Mouse (Mus musculus) midbrain, postnatal 0 days (tissue): ENCODE data around the gene Hrasls5. TPM values are rescaled to one million over a fixed set of nuclear protein-coding genes. Genes with fewer than 3 reads are reported as not detected.

Experiments
- ATAC-seq: fragments of 200-750 bp; cut with Nextera tagmentation; 2 replicates; pipeline ENCODE4 v1.8.0; 2017; ENCODE audit warnings: moderate number of reproducible peaks, mild to moderate bottlenecking, moderate TSS enrichment, moderate library complexity; ENCODE audit not compliant: low FRiP score
- DNase-seq: peaks from one replicate; pipeline ENCODE4 v3.0.0-alpha.2; 2015; ENCODE audit warnings: low spot score
- H3K27ac ChIP-seq: fragments of 300-500 bp; sonication (generic); 2 replicates; pipeline ENCODE4 v1.5.1; 2014; ENCODE audit warnings: low read depth, mild to moderate bottlenecking, low read length, mixed read lengths
- H3K27me3 ChIP-seq: fragments of 300-500 bp; sonication (generic); 2 replicates; pipeline ENCODE4 v1.6.1; 2014; ENCODE audit warnings: low read length, control low read depth, mixed read lengths; ENCODE audit not compliant: insufficient read depth
- H3K36me3 ChIP-seq: fragments of 300-500 bp; sonication (generic); 2 replicates; pipeline ENCODE4 v1.6.1; 2014; ENCODE audit warnings: low read length, control low read depth, mixed read lengths; ENCODE audit not compliant: insufficient read depth
- H3K4me1 ChIP-seq: fragments of 300-500 bp; sonication (generic); 2 replicates; pipeline ENCODE4 v1.6.1; 2014; ENCODE audit warnings: mild to moderate bottlenecking, control low read depth, antibody characterized with exemption, low read length, mixed read lengths; ENCODE audit not compliant: insufficient read depth
- H3K4me2 ChIP-seq: fragments of 300-500 bp; sonication (generic); 2 replicates; pipeline ENCODE4 v1.6.1; 2014; ENCODE audit warnings: low read depth, mild to moderate bottlenecking, low read length, mixed read lengths; ENCODE audit not compliant: poor library complexity, severe bottlenecking
- H3K4me3 ChIP-seq: fragments of 300-500 bp; sonication (generic); 2 replicates; pipeline ENCODE4 v1.5.1; 2014; ENCODE audit warnings: low read depth, mild to moderate bottlenecking, low read length, moderate library complexity
- H3K9ac ChIP-seq: fragments of 300-500 bp; sonication (generic); replicated peaks from 2 replicates; pipeline ENCODE4 v1.6.1; 2014; ENCODE audit warnings: mild to moderate bottlenecking, low read length, moderate library complexity, mixed read lengths; ENCODE audit not compliant: poor library complexity, severe bottlenecking
- H3K9me3 ChIP-seq: fragments of 300-500 bp; sonication (generic); 2 replicates; pipeline ENCODE4 v1.6.1; 2016; ENCODE audit warnings: low read length, control low read depth
- CTCF ChIP-seq: IDR thresholded peaks from 2 replicates; pipeline ENCODE4 v1.5.1; 2016; ENCODE audit warnings: antibody characterized with exemption, mild to moderate bottlenecking
- WGBS: fragments of 180-500 bp; shearing (Covaris S2); extraction: QIAGEN DNeasy Blood & Tissue Kit; methylation state at CpG from one replicate; pipeline ENCODE4 v1.1.7; 2014; 5-methylcytosine and 5-hydroxymethylcytosine counted together
- polyA plus RNA-seq: library from polyadenylated mRNA; unstranded; fragments of >200 nt; fragmentation: Nextera tagmentation; extraction: Ambion mirVana; gene quantifications from 2 replicates; pipeline ENCODE4 v1.2.1, GENCODE M21; 2015
- total RNA-seq: library from RNA; depleted of rRNA; stranded (reverse); fragments of >200 nt; gene quantifications from 2 replicates; pipeline ENCODE4 v1.2.3, GENCODE M21; 2014; rRNA removed

The Hrasls5 gene
- total and polyA plus RNA-seq, 2 experiments from 2014 or later: not detected

DNA sequence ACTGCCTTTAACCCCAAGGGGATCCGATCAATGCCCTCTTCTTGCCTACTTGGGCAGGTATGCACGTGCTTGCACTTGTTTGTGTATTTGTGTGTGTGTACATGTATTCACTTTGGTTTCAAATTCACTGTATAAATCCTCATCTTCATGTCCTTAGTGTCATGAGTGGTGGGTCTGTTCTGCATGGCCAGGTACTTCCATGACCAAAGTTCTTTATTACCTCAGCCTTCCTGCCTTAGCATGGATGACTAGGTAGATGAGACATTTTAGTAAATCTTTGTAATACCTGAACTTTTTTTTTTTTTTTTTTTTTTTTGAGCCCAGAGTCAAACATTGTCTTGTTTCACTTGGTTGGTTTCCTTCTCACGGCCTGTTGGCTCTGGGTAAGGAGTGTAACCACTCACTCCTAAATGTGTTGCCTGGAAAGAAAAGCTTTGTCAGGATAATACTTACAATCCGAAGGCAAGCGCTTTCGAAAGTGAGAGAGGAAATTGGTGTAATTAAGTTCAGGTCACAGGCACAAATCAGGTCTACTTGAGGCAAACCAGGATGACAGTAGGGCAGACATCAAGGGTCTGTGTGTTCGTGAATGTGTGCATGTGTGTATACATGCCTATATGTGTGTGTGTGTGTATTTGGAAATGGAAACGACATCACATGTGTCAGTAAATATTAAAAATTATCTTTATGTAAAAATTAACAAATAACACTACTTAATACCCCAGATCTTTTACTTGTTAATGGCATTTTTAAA lies 36.7 kb downstream of the Hrasls5 start:
- Histone ChIP-seq H3K27me3 (no peaks in the 10 kb centered on the region), H3K4me3 (no peak overlapping the region), H3K27ac (no peak overlapping the region), H3K4me2 (no peak overlapping the region), H3K9ac (no peak overlapping the region), H3K9me3 (no peaks in the 10 kb centered on the region), H3K36me3 (no peaks in the 10 kb centered on the region), H3K4me1 (no peaks in the 10 kb centered on the region)
- TF ChIP-seq CTCF: no peak
- ATAC-seq (no peak), DNase-seq (no peak)
- WGBS: 86% methylated on average over 8 of the region's 8 CpGs

DNA sequence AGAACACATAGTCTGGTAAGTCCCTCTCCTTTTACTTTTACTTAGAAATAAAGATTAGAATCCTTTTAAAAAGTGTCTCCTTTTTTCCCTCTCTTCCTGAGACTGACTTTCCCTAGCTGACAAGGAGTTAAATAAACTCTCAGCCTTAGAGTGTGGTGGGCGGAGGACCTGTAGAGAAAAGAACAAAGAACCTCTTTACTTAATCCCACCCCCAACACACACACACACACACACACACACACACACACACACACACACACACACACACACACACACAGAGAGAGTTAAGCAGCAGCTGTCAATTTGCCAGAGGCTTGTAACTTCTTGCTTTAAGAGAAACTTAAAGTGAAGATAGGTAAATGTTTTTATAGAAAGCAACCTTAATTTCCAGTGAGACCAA lies 59.7 kb downstream of the Hrasls5 start:
- DNase-seq: no peak
- 0% methylated on average over 1 of the region's 1 CpGs for WGBS
- Histone ChIP-seq H3K9ac (no peak overlapping the region), H3K36me3 (no peaks in the 10 kb centered on the region), H3K4me1 (no peaks in the 10 kb centered on the region), H3K9me3 (no peaks in the 10 kb centered on the region), H3K27ac (no peak overlapping the region), H3K4me2 (no peak overlapping the region), H3K27me3 (no peaks in the 10 kb centered on the region), H3K4me3 (no peak overlapping the region)
- no peak for ATAC-seq
- TF ChIP-seq CTCF: no peak

DNA sequence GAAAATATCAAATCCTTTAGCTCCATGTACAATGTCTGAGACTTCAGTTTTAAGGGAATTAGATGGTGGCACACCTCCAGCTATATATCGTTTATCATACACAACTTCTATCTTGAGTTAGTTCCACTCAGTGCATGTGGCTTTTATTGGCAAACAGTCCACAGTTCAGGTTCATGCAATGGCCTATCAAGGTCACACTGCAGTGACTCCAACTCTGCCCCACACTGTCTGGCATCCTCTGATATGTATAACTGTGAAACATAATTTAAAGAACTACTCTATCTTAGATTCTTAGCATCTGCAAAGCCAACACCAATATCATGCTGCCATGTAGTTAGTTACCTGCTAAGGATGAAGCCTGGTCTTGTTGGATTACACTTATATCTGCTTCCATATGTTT lies 75.6 kb downstream of the Hrasls5 start:
- no peaks in the 10 kb centered on the region for H3K4me1 ChIP-seq
- WGBS: 85% methylated on average over 1 of the region's 1 CpGs
- no peak overlapping the region for H3K27ac ChIP-seq
- no peaks in the 10 kb centered on the region for H3K9me3 ChIP-seq
- no peaks in the 10 kb centered on the region for H3K36me3 ChIP-seq
- H3K9ac ChIP-seq: no peak overlapping the region
- H3K4me2 ChIP-seq: no peak overlapping the region
- H3K4me3 ChIP-seq: no peak overlapping the region
- ATAC-seq: no peak
- TF ChIP-seq CTCF: no peak
- no peaks in the 10 kb centered on the region for H3K27me3 ChIP-seq
- DNase-seq: no peak

Other genes starting within 250 kb of the Hrasls5 start
- 35.2 and 38.8 TPM in 2 replicates for gene Spindoc, start 229.5 kb upstream of the Hrasls5 start, total RNA-seq
- 19.2 and 19.8 TPM in 2 replicates for gene Spindoc, start 229.5 kb upstream of the Hrasls5 start, polyA plus RNA-seq
- gene 2700081O15Rik, start 194.9 kb upstream of the Hrasls5 start, total RNA-seq: 108 and 112 TPM in 2 replicates
- 7.6 and 8.1 TPM in 2 replicates for gene 2700081O15Rik, start 194.9 kb upstream of the Hrasls5 start, polyA plus RNA-seq
- 420 and 473 TPM in 2 replicates for gene Rtn3, start 129.3 kb upstream of the Hrasls5 start, total RNA-seq
- gene Rtn3, start 129.3 kb upstream of the Hrasls5 start, polyA plus RNA-seq: 741 and 750 TPM in 2 replicates
- gene Atl3, start 118.5 kb upstream of the Hrasls5 start, total RNA-seq: 10.2 and 18.5 TPM in 2 replicates
- gene Atl3, start 118.5 kb upstream of the Hrasls5 start, polyA plus RNA-seq: 5.3 and 5.5 TPM in 2 replicates
- 4.0 and 4.8 TPM in 2 replicates for gene Pla2g16, start 55.1 kb upstream of the Hrasls5 start, total RNA-seq
- gene Pla2g16, start 55.1 kb upstream of the Hrasls5 start, polyA plus RNA-seq: 5.5 and 6.6 TPM in 2 replicates
- 0.09 and 0.16 TPM in 2 replicates for gene Lgals12, start 5.3 kb upstream of the Hrasls5 start, total RNA-seq
- gene Lgals12, start 5.3 kb upstream of the Hrasls5 start, polyA plus RNA-seq: 0.12 and 0.17 TPM in 2 replicates
- not detected in 2 replicates for gene Slc22a19, start 98.8 kb downstream of the Hrasls5 start, total RNA-seq
- gene Slc22a19, start 98.8 kb downstream of the Hrasls5 start, polyA plus RNA-seq: not detected in 2 replicates
- not detected in 2 replicates for gene Slc22a26, start 190.1 kb downstream of the Hrasls5 start, total RNA-seq
- not detected in 2 replicates for gene Slc22a26, start 190.1 kb downstream of the Hrasls5 start, polyA plus RNA-seq